Mouse (Mus musculus) limb, embryonic 14.5 days (tissue): Measurements from ENCODE around the gene Adamts15. TPM values are rescaled to one million over a fixed set of nuclear protein-coding genes. Genes with fewer than 3 reads are reported as not detected.

Experiments
- ATAC-seq: fragments of 200-750 bp; cut with Nextera tagmentation; 2 replicates; pipeline ENCODE4 v1.8.0; 2017; ENCODE audit warnings: low read depth, moderate number of reproducible peaks, moderate TSS enrichment; ENCODE audit not compliant: low FRiP score
- DNase-seq: peaks from one replicate; pipeline ENCODE4 v3.0.0-alpha.2; 2015; ENCODE audit warnings: low spot score
- H3K27ac ChIP-seq: fragments of 300-500 bp; sonication (generic); replicated peaks from 2 replicates; pipeline ENCODE4 v1.5.1; 2014; ENCODE audit warnings: low read depth, mild to moderate bottlenecking, low read length, moderate library complexity, mixed read lengths
- H3K27me3 ChIP-seq: fragments of 300-500 bp; sonication (generic); 2 replicates; pipeline ENCODE4 v1.6.1; 2014; ENCODE audit warnings: low read length, mixed read lengths; ENCODE audit not compliant: control insufficient read depth, insufficient read depth
- H3K36me3 ChIP-seq: fragments of 300-500 bp; sonication (generic); 2 replicates; pipeline ENCODE4 v1.6.1; 2014; ENCODE audit warnings: mild to moderate bottlenecking, low read length, moderate library complexity, mixed read lengths; ENCODE audit not compliant: control insufficient read depth, insufficient read depth
- H3K4me1 ChIP-seq: fragments of 300-500 bp; sonication (generic); 2 replicates; pipeline ENCODE4 v1.6.1; 2014; ENCODE audit warnings: antibody characterized with exemption, low read length, mixed read lengths; ENCODE audit not compliant: control insufficient read depth, insufficient read depth
- H3K4me2 ChIP-seq: fragments of 300-500 bp; sonication (generic); replicated peaks from 2 replicates; pipeline ENCODE4 v1.6.1; 2014; ENCODE audit warnings: low read depth, mild to moderate bottlenecking, low read length, moderate library complexity; ENCODE audit not compliant: severe bottlenecking
- H3K4me3 ChIP-seq: fragments of 300-500 bp; sonication (generic); replicated peaks from 2 replicates; pipeline ENCODE4 v1.5.1; 2014; ENCODE audit warnings: low read length
- H3K9ac ChIP-seq: fragments of 300-500 bp; sonication (generic); 2 replicates; pipeline ENCODE4 v1.6.1; 2014; ENCODE audit warnings: mild to moderate bottlenecking, low read depth, low read length, moderate library complexity; ENCODE audit not compliant: severe bottlenecking
- H3K9me3 ChIP-seq: fragments of 300-500 bp; sonication (generic); 2 replicates; pipeline ENCODE4 v1.6.1; 2016; ENCODE audit warnings: low read length; ENCODE audit not compliant: control insufficient read depth
- POLR2A ChIP-seq: fragments of 200-500 bp; IDR thresholded peaks from 2 replicates; pipeline ENCODE4 v1.8.0; 2012; ENCODE audit warnings: inconsistent platforms, mild to moderate bottlenecking, moderate library complexity, borderline replicate concordance; ENCODE audit not compliant: insufficient read depth, insufficient read length; ENCODE audit errors: extremely low read depth
- WGBS: fragments of 180-500 bp; shearing (Covaris S2); extraction: QIAGEN DNeasy Blood & Tissue Kit; methylation state at CpG from one replicate; pipeline ENCODE4 v1.1.7; 2014; 5-methylcytosine and 5-hydroxymethylcytosine counted together
- polyA plus RNA-seq, 2 experiments: library from polyadenylated mRNA; depleted of rRNA in 1 of 2; stranded (reverse) in 1 of 2; unstranded in 1 of 2; fragments of >200 nt; fragmentation: Nextera tagmentation in 1 of 2; extraction: Ambion mirVana in 1 of 2; gene quantifications; 2 replicates each; pipeline versions ENCODE4 v1.2.1 to v1.2.3; 2012 to 2014

Gene Adamts15
- polyA plus RNA-seq, 2 experiments = 29.0 to 33.2 TPM

- no peak for TF ChIP-seq POLR2A
- H3K4me1 ChIP-seq = no peaks in the 10 kb centered on the region; the same call in 1 of the 2 replicates
- no peaks in the 10 kb centered on the region for H3K27me3 ChIP-seq
- H3K36me3 ChIP-seq = peaks cover 49% of the 10 kb centered on the region
- no peak for DNase-seq
- WGBS = 80% methylated on average over 5 of the region's 5 CpGs
- H3K9ac ChIP-seq = no peak overlapping the region
- no peaks in the 10 kb centered on the region for H3K9me3 ChIP-seq
- no peak overlapping the region for H3K4me3 ChIP-seq
- H3K27ac ChIP-seq = no peak overlapping the region
- no peak overlapping the region for H3K4me2 ChIP-seq
- no peak for ATAC-seq
Measured at GRCm38 (mm10) chr9:30908973-30909372, 13.3 kb downstream of the Adamts15 start.

GRCm38 (mm10) chr9:30908296-30908690 is 14.0 kb downstream of the Adamts15 start:
- H3K27ac ChIP-seq = no peak overlapping the region
- no peak for DNase-seq
- no peaks in the 10 kb centered on the region for H3K9me3 ChIP-seq
- ATAC-seq = no peak
- H3K4me2 ChIP-seq = no peak overlapping the region
- no peaks in the 10 kb centered on the region; the same call in 1 of the 2 replicates for H3K4me1 ChIP-seq
- no peaks in the 10 kb centered on the region for H3K27me3 ChIP-seq
- H3K4me3 ChIP-seq = no peak overlapping the region
- H3K36me3 ChIP-seq = peaks cover 55% of the 10 kb centered on the region
- TF ChIP-seq POLR2A = no peak
- H3K9ac ChIP-seq = no peak overlapping the region
- WGBS = 81% methylated on average over 5 of the region's 5 CpGs

GRCm38 (mm10) chr9:30907677-30908295 is 14.5 kb downstream of the Adamts15 start:
- H3K4me2 ChIP-seq = no peak overlapping the region
- no peak overlapping the region for H3K27ac ChIP-seq
- H3K4me3 ChIP-seq = no peak overlapping the region
- no peak for ATAC-seq
- peaks cover 60% of the 10 kb centered on the region for H3K36me3 ChIP-seq
- 47% methylated on average over 5 of the region's 5 CpGs for WGBS
- no peak for TF ChIP-seq POLR2A
- H3K27me3 ChIP-seq = no peaks in the 10 kb centered on the region
- DNase-seq = peak; percentile 47
- no peaks in the 10 kb centered on the region for H3K9me3 ChIP-seq
- H3K9ac ChIP-seq = no peak overlapping the region
- H3K4me1 ChIP-seq = no peaks in the 10 kb centered on the region; the same call in 1 of the 2 replicates

- Histone ChIP-seq H3K27ac (no peak overlapping the region), H3K27me3 (no peaks in the 10 kb centered on the region), H3K4me1 (no peaks in the 10 kb centered on the region; the same call in 1 of the 2 replicates), H3K36me3 (peaks cover 72% of the 10 kb centered on the region), H3K9ac (no peak overlapping the region), H3K4me2 (no peak overlapping the region), H3K4me3 (no peak overlapping the region), H3K9me3 (no peaks in the 10 kb centered on the region)
- no peak for DNase-seq
- TF ChIP-seq POLR2A = no peak
- WGBS = 92% methylated on average over 4 of the region's 4 CpGs
- ATAC-seq = no peak
Measured at GRCm38 (mm10) chr9:30906426-30906825, 15.8 kb downstream of the Adamts15 start.

- H3K36me3 ChIP-seq = peaks cover 72% of the 10 kb centered on the region
Measured at GRCm38 (mm10) chr9:30905861-30906260, 16.4 kb downstream of the Adamts15 start.

GRCm38 (mm10) chr9:30903266-30903665 is 19.0 kb downstream of the Adamts15 start:
- WGBS = 92% methylated on average over 5 of the region's 5 CpGs

More at GRCm38 (mm10) chr9:30905861-30906260, 16.4 kb downstream of the Adamts15 start:
- H3K4me1 ChIP-seq = no peaks in the 10 kb centered on the region; the same call in 1 of the 2 replicates
- no peaks in the 10 kb centered on the region for H3K27me3 ChIP-seq
- WGBS = 78% methylated on average over 10 of the region's 10 CpGs
- no peak overlapping the region for H3K4me3 ChIP-seq
- TF ChIP-seq POLR2A = no peak
- H3K9me3 ChIP-seq = no peaks in the 10 kb centered on the region
- no peak overlapping the region for H3K4me2 ChIP-seq
- ATAC-seq = no peak
- DNase-seq = no peak
- H3K9ac ChIP-seq = no peak overlapping the region
- H3K27ac ChIP-seq = no peak overlapping the region

More at GRCm38 (mm10) chr9:30903266-30903665, 19.0 kb downstream of the Adamts15 start:
- DNase-seq (no peak), ATAC-seq (no peak)
- H3K27ac ChIP-seq = no peak overlapping the region
- TF ChIP-seq POLR2A = no peak
- H3K27me3 ChIP-seq = no peaks in the 10 kb centered on the region
- no peak overlapping the region for H3K4me3 ChIP-seq
- no peaks in the 10 kb centered on the region for H3K9me3 ChIP-seq
- H3K36me3 ChIP-seq = peaks cover 67% of the 10 kb centered on the region
- H3K4me1 ChIP-seq = no peaks in the 10 kb centered on the region; the same call in 1 of the 2 replicates
- H3K4me2 ChIP-seq = no peak overlapping the region
- H3K9ac ChIP-seq = no peak overlapping the region
